Mouse (Mus musculus): ENCODE measurements around the gene Herc6.

DNA sequence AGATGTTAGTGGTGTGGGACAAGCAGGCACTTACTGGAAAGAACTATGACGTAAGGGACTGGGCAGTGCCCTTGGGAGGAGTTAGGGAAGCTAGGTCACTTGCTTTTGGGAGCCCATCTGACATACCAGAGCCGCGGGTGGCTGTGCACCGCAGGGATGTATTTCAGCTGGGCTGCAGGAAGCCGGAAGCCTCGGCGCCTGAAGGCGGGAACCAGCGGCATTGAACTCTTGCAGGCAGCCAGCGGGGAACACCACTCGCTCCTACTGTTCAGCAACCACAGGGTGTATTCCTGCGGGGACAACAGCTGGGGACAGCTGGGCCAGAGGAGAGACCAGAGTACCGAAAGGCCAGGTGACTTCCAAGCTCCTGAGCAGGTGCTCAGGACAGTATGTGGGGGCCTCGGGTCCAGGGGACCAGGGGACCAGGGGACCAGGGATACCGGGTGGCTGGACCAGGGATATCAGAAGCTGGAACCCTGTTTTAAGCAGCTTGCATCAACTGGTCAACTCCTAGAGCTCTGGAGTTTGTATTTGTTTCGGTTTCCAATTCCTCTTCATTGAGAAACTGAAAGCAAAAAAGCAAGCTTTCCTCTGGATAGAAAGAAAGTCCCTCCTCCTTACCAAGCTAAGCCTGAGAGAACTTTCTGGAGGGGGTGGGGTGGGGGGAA, at the start of gene Herc6:
- no peak for TF ChIP-seq CTCF (IDR thresholded peaks at IDR 0.05; ENCODE audit: low read depth)
- 0 out of 2 replicates have a peak, but pooled peaks have one; percentile 13 for TF ChIP-seq EP300 (IDR thresholded peaks at IDR 0.05; ENCODE audit: low read depth)

All from liver, postnatal 0 days (tissue).